Mouse (Mus musculus) small intestine, adult 2 months (tissue): Measurements from ENCODE around the gene Akap13.

Experiments
- CTCF ChIP-seq: fragments of 200-500 bp; IDR thresholded peaks from 2 replicates; pipeline ENCODE4 v1.5.1; 2012; ENCODE audit warnings: low read depth, mild to moderate bottlenecking, control low read depth, inconsistent platforms, low read length, moderate library complexity, mixed read lengths; ENCODE audit not compliant: insufficient replicate concordance, insufficient read length; ENCODE audit errors: extremely low read depth
- POLR2A ChIP-seq: fragments of 200-500 bp; IDR thresholded peaks from 2 replicates; pipeline ENCODE4 v1.6.1; 2012; ENCODE audit warnings: low read depth, mild to moderate bottlenecking, control low read depth, inconsistent platforms, low read length, moderate library complexity

- TF ChIP-seq POLR2A: no peak
- no peak for TF ChIP-seq CTCF
Measured at GRCm38 (mm10) chr7:75436413-75437174, 18.7 kb upstream of the Akap13 start.
